Mouse (Mus musculus): ENCODE measurements at regions not wholly inside any gene's neighbourhood (a gene's known extent, or its start where the extent isn't known, plus 50 kb on each side); places are given as distances from the start of the nearest gene placed in this dataset.

DNA sequence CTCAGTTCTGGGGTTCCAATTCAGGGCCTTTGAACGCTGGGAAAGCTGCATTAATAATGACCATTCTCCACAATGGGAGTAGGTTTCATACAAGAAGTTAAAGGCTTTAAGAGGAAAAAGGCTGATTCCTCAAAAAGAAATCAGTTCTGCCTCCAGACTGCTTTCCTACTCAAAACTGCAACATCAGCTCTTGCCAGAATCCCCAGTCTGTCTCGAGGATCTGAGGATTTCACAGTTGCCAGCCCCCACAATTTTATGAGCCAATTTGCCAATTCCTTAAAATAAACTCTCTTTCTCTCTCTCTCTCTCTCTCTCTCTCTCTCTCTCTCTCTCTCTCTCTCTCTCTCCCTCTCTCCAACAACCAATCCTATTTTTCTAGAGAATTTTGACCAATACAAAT is 51.3 kb upstream of the Nhs start:
- DNase-seq (ENCODE audit: low spot score in 2 of 2) = no peak

Measured in spleen, postnatal 36 days (tissue).